Mouse (Mus musculus) hindbrain, postnatal 0 days (tissue): ENCODE results near the gene Abcb1a. TPM values are rescaled to one million over a fixed set of nuclear protein-coding genes. Genes with fewer than 3 reads are reported as not detected.

Experiments
- ATAC-seq: fragments of 200-750 bp; cut with Nextera tagmentation; 2 replicates; pipeline ENCODE4 v1.8.0; 2017; ENCODE audit warnings: mild to moderate bottlenecking, moderate TSS enrichment, moderate library complexity
- DNase-seq: peaks from one replicate; pipeline ENCODE4 v3.0.0-alpha.2; 2015; ENCODE audit warnings: low spot score
- H3K27ac ChIP-seq: fragments of 300-500 bp; sonication (generic); 2 replicates; pipeline ENCODE4 v1.5.1; 2014; ENCODE audit warnings: mild to moderate bottlenecking
- H3K27me3 ChIP-seq: fragments of 300-500 bp; sonication (generic); 2 replicates; pipeline ENCODE4 v1.6.1; 2014; ENCODE audit warnings: low read length, mixed read lengths; ENCODE audit not compliant: insufficient read depth
- H3K36me3 ChIP-seq: fragments of 300-500 bp; sonication (generic); 2 replicates; pipeline ENCODE4 v1.6.1; 2014; ENCODE audit warnings: low read length, mixed read lengths; ENCODE audit not compliant: insufficient read depth
- H3K4me1 ChIP-seq: fragments of 300-500 bp; sonication (generic); 2 replicates; pipeline ENCODE4 v1.6.1; 2014; ENCODE audit warnings: antibody characterized with exemption, low read length, mixed read lengths; ENCODE audit not compliant: insufficient read depth
- H3K4me2 ChIP-seq: fragments of 300-500 bp; sonication (generic); 2 replicates; pipeline ENCODE4 v1.6.1; 2014; ENCODE audit warnings: low read depth, mild to moderate bottlenecking, low read length, moderate library complexity, mixed read lengths
- H3K4me3 ChIP-seq: fragments of 300-500 bp; sonication (generic); 2 replicates; pipeline ENCODE4 v1.5.1; 2014; ENCODE audit warnings: low read length
- H3K9ac ChIP-seq: fragments of 300-500 bp; sonication (generic); replicated peaks from 2 replicates; pipeline ENCODE4 v1.6.1; 2014; ENCODE audit warnings: mild to moderate bottlenecking, low read length, moderate library complexity, mixed read lengths
- H3K9me3 ChIP-seq: fragments of 300-500 bp; sonication (generic); 2 replicates; pipeline ENCODE4 v1.6.1; 2016; ENCODE audit warnings: low read length, mixed read lengths
- CTCF ChIP-seq: IDR thresholded peaks from 2 replicates; pipeline ENCODE4 v1.5.1; 2016; ENCODE audit warnings: antibody characterized with exemption, control low read depth, low read depth
- WGBS: fragments of 180-500 bp; shearing (Covaris S2); extraction: QIAGEN DNeasy Blood & Tissue Kit; methylation state at CpG from one replicate; pipeline ENCODE4 v1.1.7; 2014; 5-methylcytosine and 5-hydroxymethylcytosine counted together
- polyA plus RNA-seq: library from polyadenylated mRNA; unstranded; fragments of >200 nt; fragmentation: Nextera tagmentation; extraction: Ambion mirVana; gene quantifications from 2 replicates; pipeline ENCODE4 v1.2.1, GENCODE M21; 2015
- total RNA-seq: library from RNA; depleted of rRNA; stranded (reverse); fragments of >200 nt; gene quantifications from 2 replicates; pipeline ENCODE4 v1.2.3, GENCODE M21; 2014

Abcb1a gene
- total and polyA plus RNA-seq, 2 experiments from 2014 or later: 3.0 to 6.6 TPM

GRCm38 (mm10) chr5:8675952-8676262 is 16.0 kb downstream of the Abcb1a start:
- Histone ChIP-seq H3K4me2 (no peak overlapping the region), H3K4me3 (no peak overlapping the region), H3K27ac (no peak overlapping the region), H3K36me3 (no peaks in the 10 kb centered on the region), H3K9ac (no peak overlapping the region), H3K27me3 (no peaks in the 10 kb centered on the region), H3K4me1 (no peaks in the 10 kb centered on the region), H3K9me3 (no peaks in the 10 kb centered on the region)
- DNase-seq (no peak), ATAC-seq (no peak)
- WGBS: 88% methylated on average over 1 of the region's 1 CpGs
- TF ChIP-seq CTCF: no peak

GRCm38 (mm10) chr5:8681166-8681565 is 21.3 kb downstream of the Abcb1a start:
- WGBS: 69% methylated on average over 3 of the region's 3 CpGs
- H3K9me3 ChIP-seq: no peaks in the 10 kb centered on the region
- H3K4me3 ChIP-seq: no peak overlapping the region
- H3K27ac ChIP-seq: no peak overlapping the region
- no peak for TF ChIP-seq CTCF
- no peak overlapping the region for H3K4me2 ChIP-seq
- H3K9ac ChIP-seq: no peak overlapping the region
- H3K36me3 ChIP-seq: no peaks in the 10 kb centered on the region
- DNase-seq (no peak), ATAC-seq (no peak)
- H3K4me1 ChIP-seq: no peaks in the 10 kb centered on the region
- H3K27me3 ChIP-seq: no peaks in the 10 kb centered on the region

DNA sequence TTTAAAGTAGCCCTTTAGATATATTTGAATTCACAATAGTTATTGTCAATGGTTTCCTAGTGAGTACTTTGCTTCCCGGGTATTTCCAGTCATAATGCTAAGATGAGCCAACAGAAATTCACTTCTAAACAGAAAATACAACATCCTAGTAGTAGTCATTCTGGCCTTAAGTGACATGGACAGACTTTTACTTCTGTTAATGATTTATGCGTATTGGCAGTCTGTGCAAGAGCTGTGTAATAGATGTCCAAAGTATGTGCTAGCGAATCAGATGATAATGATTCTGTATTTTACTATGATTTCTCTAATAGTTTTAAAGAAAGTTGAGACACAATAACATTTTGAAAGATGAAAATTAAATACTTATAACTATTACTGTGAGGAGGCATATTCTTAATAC is 23.8 kb downstream of the Abcb1a start:
- TF ChIP-seq CTCF: no peak
- H3K4me1 ChIP-seq: no peaks in the 10 kb centered on the region
- H3K4me2 ChIP-seq: no peak overlapping the region
- H3K9ac ChIP-seq: no peak overlapping the region
- no peaks in the 10 kb centered on the region for H3K9me3 ChIP-seq
- no peak overlapping the region for H3K4me3 ChIP-seq
- H3K27me3 ChIP-seq: no peaks in the 10 kb centered on the region
- ATAC-seq: no peak
- 90% methylated on average over 3 of the region's 3 CpGs for WGBS
- no peaks in the 10 kb centered on the region for H3K36me3 ChIP-seq
- no peak for DNase-seq
- H3K27ac ChIP-seq: no peak overlapping the region

DNA sequence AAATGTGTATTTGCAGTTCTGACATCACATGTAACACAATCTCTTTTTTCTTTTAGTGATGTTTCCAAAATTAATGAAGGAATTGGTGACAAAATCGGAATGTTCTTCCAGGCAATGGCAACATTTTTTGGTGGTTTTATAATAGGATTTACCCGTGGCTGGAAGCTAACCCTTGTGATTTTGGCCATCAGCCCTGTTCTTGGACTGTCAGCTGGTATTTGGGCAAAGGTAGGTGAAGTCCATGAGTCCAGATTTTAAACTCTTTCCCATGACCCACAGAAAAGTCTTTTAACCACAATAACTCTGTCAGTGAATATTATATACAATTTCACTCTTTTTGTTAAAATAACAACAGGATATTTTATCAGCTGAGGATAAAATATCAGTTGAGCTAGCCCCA is 26.2 kb downstream of the Abcb1a start:
- no peak for ATAC-seq
- Histone ChIP-seq H3K9me3 (no peaks in the 10 kb centered on the region), H3K27me3 (no peaks in the 10 kb centered on the region), H3K4me3 (no peak overlapping the region), H3K4me2 (no peak overlapping the region), H3K27ac (no peak overlapping the region), H3K4me1 (no peaks in the 10 kb centered on the region), H3K9ac (no peak overlapping the region), H3K36me3 (no peaks in the 10 kb centered on the region)
- no peak for TF ChIP-seq CTCF
- 62% methylated on average over 2 of the region's 2 CpGs for WGBS
- no peak for DNase-seq

- Histone ChIP-seq H3K9ac (no peak overlapping the region), H3K4me3 (no peak overlapping the region), H3K9me3 (no peaks in the 10 kb centered on the region), H3K36me3 (no peaks in the 10 kb centered on the region), H3K4me2 (no peak overlapping the region), H3K4me1 (no peaks in the 10 kb centered on the region), H3K27ac (no peak overlapping the region), H3K27me3 (no peaks in the 10 kb centered on the region)
- 75% methylated on average over 5 of the region's 5 CpGs for WGBS
- no peak for TF ChIP-seq CTCF
- DNase-seq (no peak), ATAC-seq (no peak)
Observed at GRCm38 (mm10) chr5:8687550-8687949, 27.7 kb downstream of the Abcb1a start.

DNA sequence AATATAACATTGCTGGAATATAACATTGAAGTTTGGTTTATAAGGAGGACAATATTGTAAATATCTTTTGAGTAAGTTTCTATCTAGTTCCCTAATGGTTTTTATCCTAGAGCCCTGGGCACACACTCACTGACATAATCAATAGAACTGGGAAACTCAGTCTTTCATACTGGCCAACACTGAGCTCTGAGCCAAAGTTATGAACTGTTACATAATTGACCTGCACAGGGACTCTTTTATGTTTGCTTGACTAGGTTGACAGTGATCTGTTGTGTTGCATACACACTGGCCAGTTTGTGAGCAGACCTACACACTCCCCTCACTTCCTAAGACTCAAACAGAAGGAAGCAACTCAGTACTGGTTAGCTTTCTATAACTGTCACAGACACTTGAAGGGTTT is 56.2 kb downstream of the Abcb1a start:
- Histone ChIP-seq H3K27ac (no peak overlapping the region), H3K27me3 (no peaks in the 10 kb centered on the region), H3K4me1 (no peaks in the 10 kb centered on the region), H3K9me3 (no peaks in the 10 kb centered on the region), H3K4me2 (no peak overlapping the region), H3K4me3 (no peak overlapping the region), H3K9ac (no peak overlapping the region), H3K36me3 (no peaks in the 10 kb centered on the region)
- ATAC-seq (no peak), DNase-seq (no peak)
- TF ChIP-seq CTCF: no peak

DNA sequence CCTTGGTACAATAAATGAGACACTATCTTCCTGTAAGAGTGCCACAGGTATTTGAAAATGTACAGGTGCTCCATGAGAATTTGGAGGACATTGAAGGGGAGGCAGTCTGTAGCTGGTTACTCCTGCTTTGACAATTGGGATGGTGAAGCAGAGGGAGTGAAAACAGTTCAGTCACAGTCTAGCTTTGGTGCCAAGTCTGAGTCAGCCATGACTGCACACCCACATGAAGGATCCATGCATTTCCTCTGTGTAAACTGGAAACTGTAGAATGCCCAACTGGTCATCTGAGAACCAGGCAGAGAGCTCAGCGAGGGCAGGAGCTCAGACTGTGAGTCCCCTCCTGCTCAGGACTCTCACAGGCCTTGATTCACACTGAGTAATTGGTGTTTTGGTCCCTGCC is 59.7 kb downstream of the Abcb1a start:
- no peak overlapping the region for H3K9ac ChIP-seq
- ATAC-seq: no peak
- no peak overlapping the region for H3K4me2 ChIP-seq
- H3K27ac ChIP-seq: no peak overlapping the region
- H3K36me3 ChIP-seq: no peaks in the 10 kb centered on the region
- no peaks in the 10 kb centered on the region for H3K27me3 ChIP-seq
- DNase-seq: no peak
- no peaks in the 10 kb centered on the region for H3K9me3 ChIP-seq
- WGBS: 84% methylated on average over 1 of the region's 1 CpGs
- TF ChIP-seq CTCF: no peak
- H3K4me3 ChIP-seq: no peak overlapping the region
- H3K4me1 ChIP-seq: no peaks in the 10 kb centered on the region

GRCm38 (mm10) chr5:8722224-8722623 is 62.3 kb downstream of the Abcb1a start:
- Histone ChIP-seq H3K4me3 (no peak overlapping the region), H3K27me3 (no peaks in the 10 kb centered on the region), H3K36me3 (no peaks in the 10 kb centered on the region), H3K4me2 (no peak overlapping the region), H3K9me3 (no peaks in the 10 kb centered on the region), H3K27ac (no peak overlapping the region), H3K9ac (no peak overlapping the region), H3K4me1 (no peaks in the 10 kb centered on the region)
- no peak for DNase-seq
- 48% methylated on average over 1 of the region's 1 CpGs for WGBS
- ATAC-seq: no peak
- no peak for TF ChIP-seq CTCF
